8 mouse cellular contexts compared by ENCODE assay signal in the genomic region with DNA sequence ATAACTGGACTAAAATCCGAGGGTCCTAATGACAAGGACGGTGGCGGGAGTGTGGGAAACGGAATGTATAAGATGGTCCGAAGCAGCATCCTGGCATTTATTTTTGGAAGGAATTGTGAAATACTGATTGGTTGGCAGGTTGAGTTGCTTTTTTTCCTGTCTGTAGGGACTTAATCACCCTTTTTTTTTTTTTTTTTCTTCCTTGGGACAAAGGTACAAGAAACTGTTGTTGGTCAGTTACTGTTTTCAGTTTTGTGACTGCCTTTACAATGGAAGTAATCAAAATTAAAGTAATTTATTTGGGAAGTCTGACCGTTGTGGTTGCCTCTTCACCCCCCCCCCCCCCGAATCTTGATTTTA. TPM values are rescaled to one million over a fixed set of nuclear protein-coding genes. Genes with fewer than 3 reads are reported as not detected.
DNase-seq lines count a peak whose midpoint lies in the region; ATAC-seq lines count a peak whose summit lies in the region.

No protein-coding gene starts in this region.

- peaks cover 14% of the 10 kb centered on the region for H3K36me3 ChIP-seq in erythroblast, embryonic 14.5 days (ENCODE audit: control insufficient read depth)
- H3K36me3 ChIP-seq in neural tube, embryonic 11.5 days (ENCODE audit: control insufficient read depth, insufficient read depth, low read length), result no peaks in the 10 kb centered on the region
- H3K36me3 ChIP-seq in limb, embryonic 13.5 days, result no peaks in the 10 kb centered on the region
- no peaks in the 10 kb centered on the region for H3K36me3 ChIP-seq in stomach, embryonic 14.5 days (ENCODE audit: control insufficient read depth, insufficient read depth, low read length)

- H3K9ac ChIP-seq in neural tube, embryonic 11.5 days (ENCODE audit: low read length), result peak overlapping the region; percentile 97
- H3K9ac ChIP-seq in limb, embryonic 13.5 days, result peak overlapping the region; percentile 88
- peak overlapping the region; percentile 73 for H3K9ac ChIP-seq in stomach, embryonic 14.5 days (replicated peaks; ENCODE audit: low read depth, low read length)

- peak overlapping the region; percentile 100 for H3K27ac ChIP-seq in neural tube, embryonic 11.5 days (ENCODE audit: low read depth, low read length)
- H3K27ac ChIP-seq in limb, embryonic 13.5 days, result peak overlapping the region; percentile 94; the same call in 1 of the 2 replicates
- no peak overlapping the region; the same call in 1 of the 2 replicates for H3K27ac ChIP-seq in stomach, embryonic 14.5 days (ENCODE audit: low read length)

- no peak for DNase-seq in neural tube, embryonic 11.5 days (ENCODE audit: low spot score)
- DNase-seq in neural tube, embryonic 10.5 days (ENCODE audit: extremely low spot score, low spot score), result no peak
- DNase-seq in gastrocnemius, postnatal 25 days, result no peak
- no peak for DNase-seq in cerebellum, adult 9-11 months

- WGBS in neural tube, embryonic 11.5 days, result under 1% methylated on average over 7 of the region's 7 CpGs
- 0% methylated on average over 7 of the region's 7 CpGs for WGBS in limb, embryonic 13.5 days
- WGBS in stomach, embryonic 14.5 days, result under 1% methylated on average over 7 of the region's 7 CpGs

- no peaks in the 10 kb centered on the region for H3K27me3 ChIP-seq in erythroblast, embryonic 14.5 days (ENCODE audit: control insufficient read depth)
- H3K27me3 ChIP-seq in neural tube, embryonic 11.5 days (ENCODE audit: control insufficient read depth, insufficient read depth, low read length), result no peaks in the 10 kb centered on the region
- H3K27me3 ChIP-seq in limb, embryonic 13.5 days, result no peaks in the 10 kb centered on the region
- H3K27me3 ChIP-seq in stomach, embryonic 14.5 days (ENCODE audit: control insufficient read depth, insufficient read depth, low read length), result no peaks in the 10 kb centered on the region

- peak overlapping the region; percentile 98 for H3K4me3 ChIP-seq in erythroblast, embryonic 14.5 days (replicated peaks)
- H3K4me3 ChIP-seq in neural tube, embryonic 11.5 days (ENCODE audit: low read depth, low read length), result peak overlapping the region; percentile 93
- peak overlapping the region; percentile 89 for H3K4me3 ChIP-seq in limb, embryonic 13.5 days
- H3K4me3 ChIP-seq in stomach, embryonic 14.5 days (ENCODE audit: low read depth, low read length), result peak overlapping the region; percentile 73

- peak overlapping the region; percentile 78 for H3K4me2 ChIP-seq in neural tube, embryonic 11.5 days (ENCODE audit: low read depth)
- H3K4me2 ChIP-seq in limb, embryonic 13.5 days (replicated peaks), result peak overlapping the region; percentile 93
- peak overlapping the region; percentile 82 for H3K4me2 ChIP-seq in stomach, embryonic 14.5 days (replicated peaks; ENCODE audit: low read depth, low read length)

- no peak for ATAC-seq in erythroblast, adult 5-6 weeks (replicated peaks; ENCODE audit: low FRiP score, poor library complexity, severe bottlenecking)
- ATAC-seq in neural tube, embryonic 11.5 days (ENCODE audit: insufficient read depth, low FRiP score, low TSS enrichment), result no peak
- ATAC-seq in limb, embryonic 13.5 days (ENCODE audit: low FRiP score, low read depth), result no peak
- no peak for ATAC-seq in stomach, embryonic 14.5 days (ENCODE audit: insufficient number of reproducible peaks, insufficient read depth, low FRiP score, low read depth)

- H3K4me1 ChIP-seq in erythroblast, embryonic 14.5 days (ENCODE audit: control insufficient read depth), result peaks cover 70% of the 10 kb centered on the region
- peaks cover 5% of the 10 kb centered on the region; the same call in 1 of the 2 replicates for H3K4me1 ChIP-seq in neural tube, embryonic 11.5 days (ENCODE audit: control insufficient read depth, insufficient read depth, low read length)
- 0 out of 2 replicates have a peak, but pooled peaks cover 10% of the 10 kb centered on the region for H3K4me1 ChIP-seq in limb, embryonic 13.5 days
- no peaks in the 10 kb centered on the region; the same call in 1 of the 2 replicates for H3K4me1 ChIP-seq in stomach, embryonic 14.5 days (ENCODE audit: control insufficient read depth, insufficient read depth, low read length)

- H3K9me3 ChIP-seq in erythroblast, embryonic 14.5 days (ENCODE audit: control insufficient read depth, low read length), result no peaks in the 10 kb centered on the region
- H3K9me3 ChIP-seq in neural tube, embryonic 11.5 days (ENCODE audit: control insufficient read depth, low read length), result no peaks in the 10 kb centered on the region
- no peaks in the 10 kb centered on the region for H3K9me3 ChIP-seq in limb, embryonic 13.5 days
- no peaks in the 10 kb centered on the region for H3K9me3 ChIP-seq in stomach, embryonic 14.5 days (ENCODE audit: control insufficient read depth, low read depth, low read length)

RNA-seq across cellular contexts. Expression of a gene that starts 1.2 kb away (rescaled TPM):
- 1.5 and 1.9 TPM in 2 replicates for polyA plus RNA-seq in erythroblast, embryonic 14.5 days (2012)
- total RNA-seq in erythroblast, adult 5-6 weeks (2015; ENCODE audit: low replicate concordance), result 13.1 and 19.2 TPM in 2 replicates
- total RNA-seq in erythroblast, adult 5-6 weeks (2017; ENCODE audit: low replicate concordance), result 17.0 and 25.6 TPM in 2 replicates
- polyA plus RNA-seq in neural tube, embryonic 11.5 days (2014; fragmentation: Nextera tagmentation; extraction: Ambion mirVana), result 18.2 and 20.7 TPM in 2 replicates
- 3.2 and 3.3 TPM in 2 replicates for polyA plus RNA-seq in limb, embryonic 13.5 days (2015; fragmentation: Nextera tagmentation; extraction: Ambion mirVana)
- 2.3 and 3.3 TPM in 2 replicates for polyA plus RNA-seq in stomach, embryonic 14.5 days (2014; fragmentation: Nextera tagmentation; extraction: Ambion mirVana)
- 10 to 100 TPM in 1 of 2 experiments, 1 to 10 TPM in 1; 8.6 to 11.4 TPM for total RNA-seq in gastrocnemius, postnatal 25 days (2021)
